Mouse (Mus musculus): ENCODE results near the gene D7Ertd443e. TPM values are rescaled to one million over a fixed set of nuclear protein-coding genes. Genes with fewer than 3 reads are reported as not detected.

D7Ertd443e gene
- polyA plus RNA-seq, 1 experiment from 2014 or later, result not detected

- H3K27me3 ChIP-seq (ENCODE audit: insufficient read depth, low read length), result no peaks in the 10 kb centered on the region
- H3K36me3 ChIP-seq (replicated peaks; ENCODE audit: insufficient read depth, low read length), result no peaks in the 10 kb centered on the region
- no peak overlapping the region for H3K27ac ChIP-seq (ENCODE audit: low read depth)
- H3K4me2 ChIP-seq (ENCODE audit: low read depth, low read length), result no peak overlapping the region
- ATAC-seq (no peak), DNase-seq (no peak)
- H3K9ac ChIP-seq (replicated peaks), result no peak overlapping the region
- TF ChIP-seq EP300 (IDR thresholded peaks at IDR 0.05; ENCODE audit: low read depth) (no peak), CTCF (IDR thresholded peaks at IDR 0.05; ENCODE audit: low read depth) (no peak)
- no peaks in the 10 kb centered on the region; the same call in 1 of the 2 replicates for H3K4me1 ChIP-seq (ENCODE audit: insufficient read depth)
- H3K9me3 ChIP-seq (ENCODE audit: low read length), result no peaks in the 10 kb centered on the region
- H3K4me3 ChIP-seq (ENCODE audit: low read depth, low read length), result no peak overlapping the region
Measured at GRCm38 (mm10) chr7:134236727-134237126, 148.7 kb downstream of the D7Ertd443e start.

GRCm38 (mm10) chr7:134235552-134235951 is 149.9 kb downstream of the D7Ertd443e start:
- Histone ChIP-seq H3K4me3 (ENCODE audit: low read depth, low read length) (no peak overlapping the region), H3K9ac (replicated peaks) (no peak overlapping the region), H3K36me3 (replicated peaks; ENCODE audit: insufficient read depth, low read length) (no peaks in the 10 kb centered on the region), H3K4me2 (ENCODE audit: low read depth, low read length) (no peak overlapping the region), H3K9me3 (ENCODE audit: low read length) (no peaks in the 10 kb centered on the region), H3K27me3 (ENCODE audit: insufficient read depth, low read length) (no peaks in the 10 kb centered on the region), H3K4me1 (ENCODE audit: insufficient read depth) (no peaks in the 10 kb centered on the region; the same call in 1 of the 2 replicates), H3K27ac (ENCODE audit: low read depth) (no peak overlapping the region)
- DNase-seq (no peak), ATAC-seq (no peak)
- WGBS (ENCODE audit: insufficient replicate concordance), result 61% methylated on average over 2 of the region's 2 CpGs
- no peak for TF ChIP-seq CTCF (IDR thresholded peaks at IDR 0.05; ENCODE audit: low read depth)

GRCm38 (mm10) chr7:134231378-134232346 is 153.8 kb downstream of the D7Ertd443e start, which contains the start of gene Adam12:
Gene Adam12, minus strand, starts transcription at chr7:134232146.
- 62% methylated on average over 14 of the region's 14 CpGs for WGBS (ENCODE audit: insufficient replicate concordance)
- DNase-seq (no peak), ATAC-seq (no peak)

GRCm38 (mm10) chr7:134230708-134231107 is 154.8 kb downstream of the D7Ertd443e start:
- H3K36me3 ChIP-seq (replicated peaks; ENCODE audit: insufficient read depth, low read length), result no peaks in the 10 kb centered on the region
- 71% methylated on average over 3 of the region's 3 CpGs for WGBS (ENCODE audit: insufficient replicate concordance)
- H3K4me1 ChIP-seq (ENCODE audit: insufficient read depth), result no peaks in the 10 kb centered on the region; the same call in 1 of the 2 replicates
- no peak for DNase-seq
- H3K4me3 ChIP-seq (ENCODE audit: low read depth, low read length), result no peak overlapping the region
- H3K27ac ChIP-seq (ENCODE audit: low read depth), result no peak overlapping the region
- TF ChIP-seq CTCF (IDR thresholded peaks at IDR 0.05; ENCODE audit: low read depth), result no peak
- TF ChIP-seq EP300 (IDR thresholded peaks at IDR 0.05; ENCODE audit: low read depth), result no peak
- no peak overlapping the region for H3K4me2 ChIP-seq (ENCODE audit: low read depth, low read length)
- ATAC-seq, result no peak
- peaks cover 6% of the 10 kb centered on the region; the same call in 1 of the 2 replicates for H3K27me3 ChIP-seq (ENCODE audit: insufficient read depth, low read length)
- H3K9ac ChIP-seq (replicated peaks), result no peak overlapping the region
- no peaks in the 10 kb centered on the region for H3K9me3 ChIP-seq (ENCODE audit: low read length)

More at GRCm38 (mm10) chr7:134231378-134232346, 153.8 kb downstream of the D7Ertd443e start, which contains the start of gene Adam12:
- Histone ChIP-seq H3K36me3 (replicated peaks; ENCODE audit: insufficient read depth, low read length) (no peaks in the 10 kb centered on the region), H3K4me2 (ENCODE audit: low read depth, low read length) (no peak within 1 kb of the TSS), H3K27me3 (ENCODE audit: insufficient read depth, low read length) (no peaks in the 10 kb centered on the region), H3K4me3 (ENCODE audit: low read depth, low read length) (no peak within 1 kb of the TSS), H3K4me1 (ENCODE audit: insufficient read depth) (no peaks in the 10 kb centered on the region; the same call in 1 of the 2 replicates), H3K27ac (ENCODE audit: low read depth) (no peak within 1 kb of the TSS), H3K9me3 (ENCODE audit: low read length) (no peaks in the 10 kb centered on the region), H3K9ac (replicated peaks) (no peak within 1 kb of the TSS)
- TF ChIP-seq EP300 (IDR thresholded peaks at IDR 0.05; ENCODE audit: low read depth) (no peak), CTCF (IDR thresholded peaks at IDR 0.05; ENCODE audit: low read depth) (no peak)

GRCm38 (mm10) chr7:134229899-134230298 is 155.6 kb downstream of the D7Ertd443e start:
- WGBS (ENCODE audit: insufficient replicate concordance), result 23% methylated on average over 2 of the region's 2 CpGs
- H3K9me3 ChIP-seq (ENCODE audit: low read length), result no peaks in the 10 kb centered on the region
- TF ChIP-seq EP300 (IDR thresholded peaks at IDR 0.05; ENCODE audit: low read depth) (no peak), CTCF (IDR thresholded peaks at IDR 0.05; ENCODE audit: low read depth) (no peak)
- no peaks in the 10 kb centered on the region; the same call in 1 of the 2 replicates for H3K4me1 ChIP-seq (ENCODE audit: insufficient read depth)
- H3K4me2 ChIP-seq (ENCODE audit: low read depth, low read length), result no peak overlapping the region
- H3K36me3 ChIP-seq (replicated peaks; ENCODE audit: insufficient read depth, low read length), result no peaks in the 10 kb centered on the region
- H3K4me3 ChIP-seq (ENCODE audit: low read depth, low read length), result no peak overlapping the region
- no peak overlapping the region for H3K27ac ChIP-seq (ENCODE audit: low read depth)
- H3K27me3 ChIP-seq (ENCODE audit: insufficient read depth, low read length), result peaks cover 14% of the 10 kb centered on the region
- no peak for DNase-seq
- no peak for ATAC-seq
- no peak overlapping the region for H3K9ac ChIP-seq (replicated peaks)

- Histone ChIP-seq H3K9me3 (ENCODE audit: low read length) (no peaks in the 10 kb centered on the region), H3K27me3 (ENCODE audit: insufficient read depth, low read length) (peaks cover 25% of the 10 kb centered on the region), H3K4me3 (ENCODE audit: low read depth, low read length) (no peak overlapping the region), H3K4me2 (ENCODE audit: low read depth, low read length) (no peak overlapping the region), H3K4me1 (ENCODE audit: insufficient read depth) (no peaks in the 10 kb centered on the region; the same call in 1 of the 2 replicates), H3K36me3 (replicated peaks; ENCODE audit: insufficient read depth, low read length) (no peaks in the 10 kb centered on the region), H3K27ac (ENCODE audit: low read depth) (no peak overlapping the region), H3K9ac (replicated peaks) (no peak overlapping the region)
- DNase-seq, result no peak
- 0 out of 2 replicates have a peak, but pooled peaks have one; percentile 18 for TF ChIP-seq EP300 (IDR thresholded peaks at IDR 0.05; ENCODE audit: low read depth)
- TF ChIP-seq CTCF (IDR thresholded peaks at IDR 0.05; ENCODE audit: low read depth), result no peak
- 48% methylated on average over 13 of the region's 13 CpGs for WGBS (ENCODE audit: insufficient replicate concordance)
- no peak for ATAC-seq
Measured at GRCm38 (mm10) chr7:134227773-134228455, 157.5 kb downstream of the D7Ertd443e start.

Data from liver, postnatal 0 days (tissue).